Mouse (Mus musculus): ENCODE data around the gene Lgi4. TPM values are rescaled to one million over a fixed set of nuclear protein-coding genes. Genes with fewer than 3 reads are reported as not detected.

The Lgi4 gene
- polyA plus RNA-seq, 1 experiment from 2014 or later: 0.58 TPM

GRCm38 (mm10) chr7:31080611-31081010 is 21.5 kb downstream of the Lgi4 start:
- Histone ChIP-seq H3K27ac (no peak overlapping the region), H3K4me1 (peaks cover 33% of the 10 kb centered on the region), H3K9me3 (no peaks in the 10 kb centered on the region), H3K4me2 (no peak overlapping the region), H3K4me3 (no peak overlapping the region), H3K9ac (no peak overlapping the region), H3K27me3 (no peaks in the 10 kb centered on the region), H3K36me3 (no peaks in the 10 kb centered on the region)
- WGBS: 53% methylated on average over 3 of the region's 3 CpGs
- ATAC-seq (ENCODE audit: insufficient number of reproducible peaks, low FRiP score, low TSS enrichment, low read depth): no peak

- H3K27me3 ChIP-seq: no peaks in the 10 kb centered on the region
- H3K4me1 ChIP-seq: peaks cover 38% of the 10 kb centered on the region
- 57% methylated on average over 1 of the region's 1 CpGs for WGBS
- no peak overlapping the region for H3K9ac ChIP-seq
- H3K4me2 ChIP-seq: no peak overlapping the region
- ATAC-seq (ENCODE audit: insufficient number of reproducible peaks, low FRiP score, low TSS enrichment, low read depth): no peak
- no peaks in the 10 kb centered on the region for H3K9me3 ChIP-seq
- H3K36me3 ChIP-seq: no peaks in the 10 kb centered on the region
- H3K4me3 ChIP-seq: no peak overlapping the region
- no peak overlapping the region for H3K27ac ChIP-seq
These were observed 22.0 kb downstream of the Lgi4 start for GRCm38 (mm10) chr7:31081106-31081505.

- Histone ChIP-seq H3K4me2 (no peak overlapping the region), H3K9me3 (no peaks in the 10 kb centered on the region), H3K4me3 (no peak overlapping the region), H3K9ac (no peak overlapping the region), H3K27me3 (no peaks in the 10 kb centered on the region), H3K36me3 (no peaks in the 10 kb centered on the region), H3K4me1 (peaks cover 30% of the 10 kb centered on the region), H3K27ac (no peak overlapping the region)
- no peak for ATAC-seq (ENCODE audit: insufficient number of reproducible peaks, low FRiP score, low TSS enrichment, low read depth)
These were observed 23.0 kb downstream of the Lgi4 start for GRCm38 (mm10) chr7:31082106-31082505.

- WGBS: 56% methylated on average over 14 of the region's 14 CpGs
- Histone ChIP-seq H3K27me3 (no peaks in the 10 kb centered on the region), H3K36me3 (no peaks in the 10 kb centered on the region), H3K27ac (no peak overlapping the region), H3K4me2 (no peak overlapping the region), H3K9me3 (no peaks in the 10 kb centered on the region), H3K4me3 (no peak overlapping the region), H3K4me1 (peaks cover 21% of the 10 kb centered on the region; the same call in 1 of the 2 replicates), H3K9ac (no peak overlapping the region)
- peak; percentile 21; the same call in 1 of the 2 replicates for ATAC-seq (ENCODE audit: insufficient number of reproducible peaks, low FRiP score, low TSS enrichment, low read depth)
These were observed 23.9 kb downstream of the Lgi4 start for GRCm38 (mm10) chr7:31082831-31083588.

GRCm38 (mm10) chr7:31084140-31084539 is 25.0 kb downstream of the Lgi4 start:
- H3K9me3 ChIP-seq: no peaks in the 10 kb centered on the region
- ATAC-seq (ENCODE audit: insufficient number of reproducible peaks, low FRiP score, low TSS enrichment, low read depth): no peak
- peaks cover 19% of the 10 kb centered on the region; the same call in 1 of the 2 replicates for H3K4me1 ChIP-seq
- H3K36me3 ChIP-seq: no peaks in the 10 kb centered on the region
- no peak overlapping the region for H3K9ac ChIP-seq
- H3K4me2 ChIP-seq: no peak overlapping the region
- no peak overlapping the region for H3K4me3 ChIP-seq
- WGBS: 47% methylated on average over 9 of the region's 9 CpGs
- H3K27ac ChIP-seq: 0 out of 2 replicates have a peak overlapping the region, but pooled peaks have one; percentile 27
- H3K27me3 ChIP-seq: no peaks in the 10 kb centered on the region

GRCm38 (mm10) chr7:31085171-31085570 is 26.0 kb downstream of the Lgi4 start:
- Histone ChIP-seq H3K9ac (no peak overlapping the region), H3K4me3 (no peak overlapping the region), H3K27me3 (no peaks in the 10 kb centered on the region), H3K4me2 (no peak overlapping the region), H3K9me3 (no peaks in the 10 kb centered on the region), H3K4me1 (peaks cover 19% of the 10 kb centered on the region; the same call in 1 of the 2 replicates), H3K27ac (peak overlapping the region; percentile 43), H3K36me3 (no peaks in the 10 kb centered on the region)
- WGBS: 50% methylated on average over 3 of the region's 3 CpGs
- ATAC-seq (ENCODE audit: insufficient number of reproducible peaks, low FRiP score, low TSS enrichment, low read depth): no peak

GRCm38 (mm10) chr7:31086175-31086755 is 27.1 kb downstream of the Lgi4 start:
- no peak overlapping the region for H3K27ac ChIP-seq

GRCm38 (mm10) chr7:31087262-31087661 is 28.1 kb downstream of the Lgi4 start:
- no peak for ATAC-seq (ENCODE audit: insufficient number of reproducible peaks, low FRiP score, low TSS enrichment, low read depth)
- Histone ChIP-seq H3K9ac (no peak overlapping the region), H3K4me1 (peaks cover 19% of the 10 kb centered on the region; the same call in 1 of the 2 replicates), H3K36me3 (no peaks in the 10 kb centered on the region), H3K9me3 (no peaks in the 10 kb centered on the region), H3K27ac (no peak overlapping the region), H3K27me3 (no peaks in the 10 kb centered on the region), H3K4me3 (no peak overlapping the region), H3K4me2 (no peak overlapping the region)
- WGBS: 44% methylated on average over 2 of the region's 2 CpGs

More at GRCm38 (mm10) chr7:31086175-31086755, 27.1 kb downstream of the Lgi4 start:
- no peak for ATAC-seq (ENCODE audit: insufficient number of reproducible peaks, low FRiP score, low TSS enrichment, low read depth)
- no peaks in the 10 kb centered on the region for H3K9me3 ChIP-seq
- WGBS: 91% methylated on average over 9 of the region's 9 CpGs
- no peaks in the 10 kb centered on the region for H3K36me3 ChIP-seq
- H3K27me3 ChIP-seq: no peaks in the 10 kb centered on the region
- H3K4me2 ChIP-seq: no peak overlapping the region
- H3K4me1 ChIP-seq: peaks cover 19% of the 10 kb centered on the region; the same call in 1 of the 2 replicates
- H3K4me3 ChIP-seq: no peak overlapping the region
- no peak overlapping the region for H3K9ac ChIP-seq

- H3K27ac ChIP-seq: no peak overlapping the region
- H3K9ac ChIP-seq: no peak overlapping the region
- H3K4me1 ChIP-seq: 0 out of 2 replicates have a peak, but pooled peaks cover 13% of the 10 kb centered on the region
- no peaks in the 10 kb centered on the region for H3K9me3 ChIP-seq
- H3K27me3 ChIP-seq: no peaks in the 10 kb centered on the region
- H3K4me2 ChIP-seq: no peak overlapping the region
- H3K36me3 ChIP-seq: no peaks in the 10 kb centered on the region
- 55% methylated on average over 3 of the region's 3 CpGs for WGBS
- no peak overlapping the region for H3K4me3 ChIP-seq
- ATAC-seq (ENCODE audit: insufficient number of reproducible peaks, low FRiP score, low TSS enrichment, low read depth): no peak
These were observed 29.1 kb downstream of the Lgi4 start for GRCm38 (mm10) chr7:31088206-31088605.

GRCm38 (mm10) chr7:31089721-31090120 is 30.6 kb downstream of the Lgi4 start:
- 71% methylated on average over 2 of the region's 2 CpGs for WGBS
- Histone ChIP-seq H3K27me3 (no peaks in the 10 kb centered on the region), H3K9ac (no peak overlapping the region), H3K4me3 (no peak overlapping the region), H3K27ac (no peak overlapping the region), H3K4me1 (0 out of 2 replicates have a peak, but pooled peaks cover 11% of the 10 kb centered on the region), H3K9me3 (no peaks in the 10 kb centered on the region), H3K36me3 (no peaks in the 10 kb centered on the region), H3K4me2 (no peak overlapping the region)
- ATAC-seq (ENCODE audit: insufficient number of reproducible peaks, low FRiP score, low TSS enrichment, low read depth): no peak

GRCm38 (mm10) chr7:31094774-31095501 is 35.8 kb downstream of the Lgi4 start:
- ATAC-seq (ENCODE audit: insufficient number of reproducible peaks, low FRiP score, low TSS enrichment, low read depth): no peak
- no peak overlapping the region for H3K4me2 ChIP-seq
- 23% methylated on average over 12 of the region's 12 CpGs for WGBS

More at GRCm38 (mm10) chr7:31094774-31095501, 35.8 kb downstream of the Lgi4 start:
- Histone ChIP-seq H3K9me3 (no peaks in the 10 kb centered on the region), H3K27ac (no peak overlapping the region), H3K4me1 (peaks cover 8% of the 10 kb centered on the region; the same call in 1 of the 2 replicates), H3K4me3 (no peak overlapping the region), H3K36me3 (no peaks in the 10 kb centered on the region), H3K9ac (no peak overlapping the region), H3K27me3 (no peaks in the 10 kb centered on the region)
